Mouse (Mus musculus) T-helper 17 cell (primary cell): ENCODE measurements around the gene Dis3l2.

Experiments used
- in situ Hi-C, 2 experiments: fragments of 300-600 bp; cut with MboI, MseI; formaldehyde crosslinking; loops; 1 replicate in 1 of 2; 2 replicates in 1 of 2; pipeline ENCODE4 v1.15.1; 2025; ENCODE audit warnings: high pct_unique_total_duplicates in 2 of 2

The Dis3l2 gene

DNA sequence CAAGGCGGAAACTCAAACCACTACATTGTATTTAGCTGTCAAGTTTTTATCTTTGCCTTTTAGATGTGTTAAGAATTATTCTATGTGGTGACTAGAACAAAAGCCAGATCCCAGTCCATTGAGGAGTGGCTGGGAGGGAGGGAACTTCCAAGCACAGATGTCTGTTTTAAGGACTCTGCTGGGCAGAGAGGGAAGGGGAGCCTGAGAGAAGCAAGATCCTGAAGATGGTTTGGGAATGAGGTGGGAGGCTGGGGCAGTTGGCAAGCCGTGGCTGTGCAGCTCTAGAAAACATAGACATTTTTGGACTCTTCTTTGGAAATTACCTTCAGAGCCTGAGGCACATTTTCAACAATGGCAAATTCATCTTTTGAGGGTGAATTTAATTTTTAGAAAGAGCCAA, 208.9 kb downstream of the Dis3l2 start:
- in situ Hi-C loops, result loop anchor here in 1 of 2 experiments (5.0 kb wide), 1 partner anchor 245 kb away; no protein-coding TSS in a partner anchor

DNA sequence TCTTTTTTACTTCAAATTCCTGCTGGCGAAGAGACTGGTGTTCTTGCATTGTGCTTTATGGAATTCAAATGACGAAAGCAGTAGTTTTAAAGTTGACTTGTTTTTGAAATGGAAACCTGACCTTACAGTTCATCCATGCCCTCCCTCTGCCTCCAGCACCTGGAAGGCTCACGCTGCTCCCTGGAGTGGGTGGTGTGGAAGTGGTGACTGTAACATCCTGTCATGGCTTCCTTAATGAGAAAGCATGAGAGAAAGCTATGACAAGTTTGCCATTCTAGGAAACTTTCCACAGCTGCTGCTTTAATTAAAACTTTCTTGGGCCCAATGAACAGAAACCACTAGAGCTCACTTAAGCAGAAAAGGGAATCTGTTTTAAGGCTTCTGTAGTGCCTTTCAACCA, 210.3 kb downstream of the Dis3l2 start:
- in situ Hi-C loops, result loop anchor here in 1 of 2 experiments (5.0 kb wide), 1 partner anchor 247 kb away; no protein-coding TSS in a partner anchor

DNA sequence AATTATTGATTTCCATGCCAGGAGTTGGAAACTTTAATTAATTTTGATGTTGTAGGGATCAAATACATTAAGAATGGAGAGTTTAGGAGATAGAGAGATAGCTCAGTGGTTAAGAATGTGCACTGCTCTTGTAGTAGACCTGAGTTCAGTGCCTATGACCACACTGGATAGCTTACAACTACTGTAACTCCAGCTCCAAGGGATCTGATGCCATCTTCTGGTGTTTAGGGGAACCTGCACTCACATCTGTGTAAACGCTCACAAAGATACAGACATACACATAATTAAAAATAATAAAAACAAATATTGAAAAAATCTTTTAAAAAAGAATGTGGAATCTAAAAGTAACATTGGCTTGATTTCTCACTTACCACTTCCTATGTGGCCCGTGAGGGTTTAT, 211.1 kb downstream of the Dis3l2 start:
- in situ Hi-C loops, result loop anchor here in 1 of 2 experiments (5.0 kb wide), 1 partner anchor 247 kb away; no protein-coding TSS in a partner anchor

DNA sequence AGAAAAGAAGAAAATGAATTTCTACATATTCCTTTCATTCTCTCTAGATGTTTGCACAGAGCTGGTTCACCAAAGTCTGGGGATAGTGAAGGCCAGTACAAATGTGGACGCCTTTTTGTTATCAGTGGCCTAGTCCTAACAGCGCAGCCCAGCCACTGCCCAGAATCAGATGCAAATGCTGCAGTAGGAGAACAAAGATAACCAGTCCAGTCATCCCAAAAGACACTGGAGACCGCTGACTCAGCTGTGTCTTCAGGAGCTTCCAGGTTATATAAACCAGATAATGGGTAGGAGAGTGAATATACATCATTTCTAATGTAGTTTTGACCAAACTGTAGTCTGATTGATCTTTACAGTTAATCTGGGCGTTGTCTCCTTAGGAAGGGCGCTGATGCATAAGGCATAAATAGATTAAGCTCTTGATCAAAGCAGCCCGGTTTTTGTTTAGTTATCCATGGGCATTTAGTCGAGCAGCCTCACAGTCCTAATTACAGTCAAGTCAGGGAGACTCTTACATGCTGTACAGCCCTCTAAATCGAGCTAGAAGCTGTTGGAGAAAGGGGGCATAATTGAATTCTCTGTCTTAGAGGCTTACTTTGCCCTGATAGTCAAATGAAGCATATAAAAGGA, 212.9 kb downstream of the Dis3l2 start:
- in situ Hi-C loops, result no loop called here

DNA sequence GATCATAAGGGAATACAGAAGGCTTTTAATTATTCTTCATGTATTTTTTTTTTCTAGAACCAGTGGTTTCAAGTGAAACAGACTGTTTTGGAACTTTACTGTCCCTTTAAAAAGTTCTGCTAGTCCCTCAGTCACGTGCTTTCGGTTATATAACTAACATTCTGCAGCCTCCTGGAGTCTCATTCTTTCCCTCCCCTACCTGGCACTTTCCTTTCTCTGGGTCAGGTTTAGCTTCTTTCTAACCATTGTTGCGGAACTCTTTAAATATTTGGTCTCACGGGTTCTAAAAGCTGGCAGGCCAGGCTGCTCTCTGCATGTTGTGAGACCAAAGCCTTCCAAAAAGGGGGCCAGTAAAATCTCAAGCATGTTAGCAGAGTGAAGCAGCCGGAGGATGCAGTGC, 222.2 kb downstream of the Dis3l2 start:
- in situ Hi-C loops, result no loop called here

DNA sequence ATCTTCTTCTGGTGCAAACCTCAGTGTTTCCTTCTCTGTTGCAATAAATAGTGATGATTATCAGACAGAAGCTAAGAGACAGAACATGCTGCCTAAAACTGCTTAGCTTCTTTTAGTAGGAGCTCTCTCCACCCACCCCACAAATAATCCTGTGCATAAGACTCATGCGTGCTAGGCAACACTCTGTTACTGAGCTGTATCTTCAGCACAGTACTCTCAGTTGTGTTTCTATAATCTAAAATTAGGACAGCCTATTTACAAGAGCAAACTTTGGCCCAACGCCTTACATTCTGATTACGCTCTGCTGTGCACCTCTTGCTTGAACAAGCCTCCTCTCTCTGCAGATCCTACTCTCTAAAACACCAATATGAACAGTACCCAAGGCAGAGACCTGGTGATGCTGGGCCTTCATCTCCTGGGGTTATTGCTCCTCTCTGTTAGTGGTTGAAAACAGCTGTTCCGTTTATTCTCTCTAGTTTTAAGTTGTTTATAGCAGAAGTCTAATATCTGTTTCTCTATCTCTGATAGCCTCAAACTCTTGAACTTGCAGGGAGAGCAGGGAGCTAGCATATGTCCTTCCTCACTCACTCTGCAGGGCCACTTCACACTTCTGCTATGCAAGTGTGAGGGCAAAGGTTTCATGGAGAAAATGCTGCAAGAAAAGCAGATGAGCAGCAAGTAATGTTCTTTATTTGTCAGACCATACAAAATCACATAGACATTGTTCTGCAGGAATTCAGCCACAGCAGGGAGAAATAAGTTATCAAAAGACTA, 228.2 kb downstream of the Dis3l2 start:
- in situ Hi-C loops, result loop anchor here in 1 of 2 experiments (10.0 kb wide), 1 partner anchor 667 kb away; no protein-coding TSS in a partner anchor

DNA sequence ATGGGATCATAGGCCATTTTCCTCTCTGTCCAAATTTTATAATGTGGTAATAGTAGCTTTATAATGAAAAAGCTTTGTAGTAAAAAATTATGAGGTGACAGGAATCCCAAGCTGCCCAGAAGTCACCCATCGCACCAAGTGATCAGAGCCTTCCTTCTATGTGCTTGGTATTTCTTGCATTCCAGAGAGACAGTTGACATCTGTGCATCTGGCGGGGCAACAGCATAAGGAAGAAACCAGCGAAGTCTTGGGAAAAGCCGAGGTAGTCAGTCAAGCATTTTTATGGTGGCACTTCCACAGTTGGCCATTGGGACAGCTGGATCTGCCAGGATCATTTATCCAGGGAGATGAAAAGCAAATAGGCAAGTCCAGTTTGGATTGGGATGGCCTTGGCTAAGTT, 229.2 kb downstream of the Dis3l2 start:
- in situ Hi-C loops, result loop anchor here in 1 of 2 experiments (10.0 kb wide), 1 partner anchor 668 kb away; no protein-coding TSS in a partner anchor

DNA sequence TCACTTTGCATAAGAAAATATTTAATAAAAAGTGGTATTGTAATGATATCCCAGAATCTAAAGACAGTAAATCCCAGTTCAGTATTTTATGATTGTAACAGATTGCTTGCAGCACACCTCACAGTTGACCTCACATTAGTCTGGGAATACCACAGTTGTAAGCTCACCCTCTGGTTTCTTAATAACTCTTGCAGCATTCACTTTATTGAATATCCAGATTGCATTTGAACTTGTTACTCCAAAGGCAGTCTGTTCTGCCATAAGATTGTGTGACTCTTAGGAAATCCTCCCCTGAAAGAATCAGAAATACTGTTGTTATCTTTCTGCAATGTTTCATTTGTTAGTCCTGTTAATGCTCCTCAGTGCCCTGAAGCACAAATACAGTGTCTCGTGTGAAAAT, 230.0 kb downstream of the Dis3l2 start:
- in situ Hi-C loops, result loop anchor here in 1 of 2 experiments (10.0 kb wide), 1 partner anchor 669 kb away; no protein-coding TSS in a partner anchor

DNA sequence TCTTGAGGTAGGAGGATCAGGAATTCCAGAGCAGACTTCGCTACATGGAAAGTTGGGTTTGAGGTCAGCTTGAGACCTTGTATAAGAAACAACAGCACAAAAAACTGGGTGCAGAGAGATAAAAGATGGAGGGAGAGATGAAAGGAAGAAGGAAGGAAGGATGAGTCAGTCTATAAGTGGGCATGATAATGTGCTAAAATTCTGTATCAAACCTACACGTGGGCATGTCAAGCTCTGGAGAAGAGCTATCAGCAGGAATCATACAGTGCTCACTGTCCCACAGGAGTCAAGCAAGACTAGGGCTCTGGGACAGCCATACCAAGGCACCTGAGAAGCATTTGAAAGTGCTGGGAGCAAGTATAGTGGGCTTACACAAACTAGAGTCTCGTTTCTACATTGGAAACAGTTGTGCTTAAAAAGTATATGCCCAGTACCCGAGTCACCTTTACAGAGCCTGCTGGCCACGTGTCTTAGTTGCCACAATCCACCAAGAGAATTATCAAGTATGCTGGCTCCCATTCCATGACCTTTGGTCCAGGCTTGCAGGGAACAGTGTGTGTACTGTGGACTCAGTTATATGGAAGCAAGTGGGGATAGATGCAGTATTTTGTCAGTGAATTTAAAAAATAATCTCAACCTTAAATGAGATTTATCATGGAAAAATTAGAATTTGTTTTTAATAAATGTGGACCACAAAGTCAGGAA, 248.0 kb downstream of the Dis3l2 start:
- in situ Hi-C loops, result no loop called here

DNA sequence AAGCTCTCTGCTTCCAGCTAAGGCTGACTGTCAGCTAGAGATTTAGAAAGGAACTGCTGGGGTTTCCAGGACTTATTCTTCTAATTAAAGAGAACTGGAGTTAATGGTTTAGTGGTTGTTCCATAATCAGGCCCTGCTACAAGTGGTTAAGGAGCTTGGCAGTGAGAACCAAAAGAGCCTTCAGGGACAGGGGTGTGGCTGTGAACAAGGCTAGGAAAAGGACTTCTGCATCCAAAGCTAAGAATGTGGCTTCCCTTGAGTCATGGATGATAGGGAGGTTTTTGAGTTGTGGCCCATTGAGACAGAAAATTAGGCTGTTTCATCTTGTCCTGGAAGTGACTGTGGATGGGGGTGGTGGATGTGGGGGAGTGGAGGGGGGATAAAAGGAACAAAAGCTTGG, 252.2 kb downstream of the Dis3l2 start:
- in situ Hi-C loops, result no loop called here

DNA sequence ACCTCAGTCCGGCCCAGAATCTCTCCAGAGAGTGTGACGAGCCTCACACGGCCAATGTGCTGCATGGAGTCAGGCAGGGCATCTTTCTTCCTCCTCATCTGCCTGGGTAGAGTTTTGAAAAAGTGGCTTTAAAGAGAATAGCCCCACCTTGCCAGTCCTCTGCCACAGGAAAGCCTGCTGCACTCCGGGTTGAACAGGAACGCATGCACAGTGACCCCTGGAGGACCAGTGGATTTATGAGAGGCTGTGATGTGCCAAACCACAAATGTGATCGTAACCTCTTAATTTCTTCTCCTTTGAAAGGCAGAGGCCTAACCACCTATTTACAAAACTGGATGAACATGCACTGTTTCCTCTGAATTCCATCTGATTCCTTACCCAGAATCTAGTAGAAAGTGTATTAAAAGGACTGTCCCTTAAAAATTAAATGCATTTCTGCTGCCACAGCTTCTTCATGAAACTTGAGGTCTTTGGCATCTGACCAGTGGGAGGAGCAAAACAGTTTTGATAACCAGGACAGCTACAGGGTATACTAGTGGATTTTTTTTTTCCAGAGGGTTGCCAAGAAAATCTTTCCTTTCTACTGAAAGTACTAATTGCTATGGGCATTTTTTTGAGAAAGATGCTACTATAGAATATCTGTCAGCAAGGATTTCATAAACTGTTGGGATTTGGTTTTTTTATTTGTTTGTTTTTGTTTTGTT, 264.8 kb downstream of the Dis3l2 start:
- in situ Hi-C loops, result loop anchor here in 1 of 2 experiments (10.0 kb wide), 1 partner anchor 1566 kb away; no protein-coding TSS in a partner anchor

DNA sequence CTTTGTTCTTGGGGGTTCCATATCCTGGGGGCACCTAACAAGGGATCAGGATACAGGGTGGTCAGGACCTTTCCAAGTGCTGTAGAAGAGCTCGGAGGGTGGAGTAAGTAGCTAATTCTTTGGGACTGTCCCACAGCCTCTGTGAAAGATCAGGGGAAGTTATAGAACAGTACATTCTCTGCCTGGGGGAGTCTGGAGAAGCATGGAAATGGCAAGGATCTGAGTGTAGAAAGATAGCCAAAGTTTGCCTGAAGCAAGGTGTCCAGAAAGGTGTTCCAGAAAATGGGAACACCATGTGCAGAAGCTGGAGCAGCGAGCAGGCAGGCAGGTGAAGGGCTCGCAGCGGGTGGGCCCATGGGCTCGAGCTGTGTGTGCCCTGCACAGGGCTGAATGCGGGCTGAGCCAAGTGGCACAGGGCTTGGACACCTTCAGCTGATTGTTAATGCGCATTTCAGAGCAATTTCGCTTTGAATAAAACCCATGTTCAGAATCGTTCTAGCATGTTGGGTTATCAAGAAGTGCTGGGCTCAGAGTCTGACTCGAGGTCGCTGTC, 265.6 kb downstream of the Dis3l2 start:
- in situ Hi-C loops, result loop anchor here in 1 of 2 experiments (10.0 kb wide), 1 partner anchor 1566 kb away; no protein-coding TSS in a partner anchor

DNA sequence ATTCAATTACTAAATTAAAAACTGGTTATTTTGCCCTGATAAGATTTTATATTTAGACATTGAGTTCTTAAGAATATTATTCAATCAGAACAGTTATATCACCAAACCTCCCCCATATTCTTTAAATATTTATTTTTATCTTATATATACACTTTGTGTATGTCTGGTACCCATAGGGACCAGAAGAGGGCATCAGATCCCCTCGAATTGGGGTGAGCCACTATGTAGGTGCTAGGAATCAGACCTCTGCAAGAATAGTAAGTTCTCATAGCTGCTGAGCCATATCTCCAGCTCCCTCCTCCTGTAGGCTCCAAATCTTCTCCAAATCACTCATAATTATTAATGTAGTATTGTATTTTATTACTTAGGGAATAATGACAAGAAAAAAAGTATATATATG, 269.1 kb downstream of the Dis3l2 start:
- in situ Hi-C loops, result no loop called here

DNA sequence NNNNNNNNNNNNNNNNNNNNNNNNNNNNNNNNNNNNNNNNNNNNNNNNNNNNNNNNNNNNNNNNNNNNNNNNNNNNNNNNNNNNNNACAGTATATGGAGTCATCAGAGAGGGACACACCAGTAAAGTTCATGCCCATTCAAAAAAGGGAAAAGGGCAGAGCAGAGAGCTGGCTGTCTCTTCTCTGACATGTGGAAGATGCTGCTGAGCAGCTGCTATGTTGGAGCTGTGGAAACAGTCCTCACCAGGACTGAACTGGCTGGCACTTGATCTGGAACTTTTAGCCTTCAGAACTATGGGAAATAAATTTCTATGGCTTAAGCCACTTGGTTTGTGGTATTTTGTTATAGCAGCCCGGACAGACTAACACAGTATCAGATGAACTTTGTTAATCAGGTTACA, 273.4 kb downstream of the Dis3l2 start:
- in situ Hi-C loops, result no loop called here

DNA sequence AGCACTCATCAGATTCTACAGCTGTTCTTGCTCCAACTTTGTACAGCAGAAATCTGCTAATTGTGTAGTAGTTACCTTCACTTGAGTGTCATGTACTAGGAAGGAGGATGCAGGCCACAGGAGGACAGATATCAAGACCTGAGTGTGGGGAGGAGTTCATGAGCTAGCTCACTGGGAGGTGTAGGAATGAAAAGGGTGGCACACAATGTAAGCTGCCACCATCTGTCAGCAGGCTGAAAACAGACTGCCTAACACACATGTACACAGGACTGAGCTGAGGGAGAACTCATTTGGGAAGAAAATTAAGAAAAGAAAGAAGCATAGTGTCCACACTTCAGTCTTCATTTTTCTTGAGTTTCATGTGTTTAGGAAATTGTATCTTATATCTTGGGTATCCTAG, 282.8 kb downstream of the Dis3l2 start:
- in situ Hi-C loops, result no loop called here

DNA sequence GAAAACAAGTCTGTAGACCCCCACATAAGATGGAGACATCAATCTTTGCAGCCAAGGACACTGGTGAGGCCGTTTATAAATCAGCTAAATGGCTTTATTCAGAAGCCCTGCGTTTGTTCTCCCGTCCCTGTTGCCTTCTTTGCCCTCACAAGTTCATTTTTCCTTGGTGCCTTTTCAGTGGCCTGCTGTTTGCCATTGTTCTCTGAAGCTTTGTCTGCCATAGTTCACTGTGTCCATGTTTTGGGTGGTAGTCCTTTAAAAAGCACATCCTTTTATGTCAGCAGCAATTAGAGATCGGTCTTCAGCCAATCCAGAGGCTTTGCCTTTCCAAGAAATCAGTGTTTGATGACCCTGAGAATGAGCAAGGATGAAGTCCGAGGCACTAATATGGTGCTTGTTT, 289.2 kb downstream of the Dis3l2 start:
- in situ Hi-C loops, result no loop called here

DNA sequence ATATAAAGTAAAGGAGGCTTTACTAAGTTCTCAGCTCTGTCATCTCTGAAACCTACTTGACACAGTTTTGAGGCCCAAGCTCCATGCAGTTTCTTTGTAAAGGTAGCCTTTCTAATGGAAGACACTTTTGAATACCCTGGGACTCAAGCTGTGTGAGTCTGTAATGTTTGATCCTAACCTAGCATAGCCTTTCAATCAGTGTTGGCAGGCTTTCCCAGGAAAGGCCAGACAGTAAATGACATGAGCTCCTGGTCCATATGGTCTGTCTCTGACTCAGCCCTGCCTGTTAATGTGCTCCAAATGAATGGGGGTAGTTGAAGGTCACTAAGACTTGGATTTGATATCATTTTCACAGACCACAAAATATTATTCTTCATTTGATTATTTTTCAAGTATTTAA, 290.4 kb downstream of the Dis3l2 start:
- in situ Hi-C loops, result no loop called here

DNA sequence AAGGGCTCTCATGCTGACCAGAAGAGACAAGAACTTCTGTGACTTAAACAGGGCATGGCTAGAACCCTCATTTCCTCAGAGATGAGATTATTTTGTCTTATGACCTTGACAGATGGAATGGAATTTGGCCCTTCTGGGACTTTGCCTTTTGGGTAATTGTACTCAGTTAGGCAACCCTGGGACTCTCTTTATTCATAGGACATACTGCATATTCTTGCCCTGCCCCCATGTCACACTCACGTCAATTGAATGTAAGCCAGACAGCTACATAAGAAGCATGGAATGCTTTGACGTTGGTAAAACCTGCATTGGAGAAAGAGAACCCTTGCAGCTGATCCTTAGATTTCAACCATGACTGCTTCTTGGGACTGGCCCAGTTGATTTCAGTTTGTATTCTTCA, 294.4 kb downstream of the Dis3l2 start:
- in situ Hi-C loops, result no loop called here

DNA sequence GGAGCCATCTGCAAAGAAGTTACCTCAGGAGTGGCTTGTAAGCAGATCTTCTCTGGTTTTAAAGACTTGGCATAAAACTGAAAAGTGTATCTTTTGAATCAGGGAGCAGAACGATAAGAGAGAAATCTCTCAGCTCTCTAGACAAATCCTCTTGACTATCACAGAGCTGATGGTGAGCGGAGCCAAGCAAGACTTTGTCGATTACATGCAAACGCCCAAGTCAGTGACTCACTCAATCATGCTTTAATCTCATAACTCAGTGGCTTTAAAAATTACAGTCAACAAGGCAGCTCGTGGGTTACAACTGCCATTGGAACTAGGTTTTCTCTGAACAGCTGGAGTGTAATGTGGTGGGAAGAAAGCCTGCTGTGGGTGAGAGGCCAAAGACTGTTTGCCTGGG, 297.8 kb downstream of the Dis3l2 start:
- in situ Hi-C loops, result no loop called here

DNA sequence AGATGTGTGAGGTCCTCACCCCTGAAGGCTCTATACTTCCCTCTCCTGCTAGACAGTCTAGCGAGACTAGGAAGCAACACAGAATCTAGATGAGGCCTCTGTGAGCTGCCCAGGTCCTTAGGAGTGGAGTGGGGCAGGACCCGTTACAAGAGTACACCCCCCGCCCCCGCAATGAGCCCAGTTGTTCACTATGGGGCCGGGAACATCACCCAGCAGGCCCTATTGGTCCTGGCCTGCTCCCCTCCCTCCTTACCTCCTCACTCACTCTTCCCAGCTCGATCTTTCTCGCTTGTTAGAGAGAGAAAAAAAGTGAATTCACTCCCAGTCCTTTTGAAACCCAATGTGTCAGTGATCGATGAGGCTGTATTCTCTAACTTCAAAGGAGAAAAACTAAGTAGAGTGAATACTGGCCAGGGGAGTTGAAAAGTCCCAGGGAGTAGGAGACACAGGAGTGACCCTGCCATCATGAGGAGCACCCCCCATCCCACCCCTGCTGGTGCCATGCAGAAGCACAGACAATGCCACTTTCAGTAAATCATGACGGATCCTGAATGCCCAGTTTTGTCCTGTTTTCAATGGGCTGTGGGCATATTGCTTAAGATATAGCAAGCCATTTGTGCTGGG, 299.0 kb downstream of the Dis3l2 start:
- in situ Hi-C loops, result no loop called here

DNA sequence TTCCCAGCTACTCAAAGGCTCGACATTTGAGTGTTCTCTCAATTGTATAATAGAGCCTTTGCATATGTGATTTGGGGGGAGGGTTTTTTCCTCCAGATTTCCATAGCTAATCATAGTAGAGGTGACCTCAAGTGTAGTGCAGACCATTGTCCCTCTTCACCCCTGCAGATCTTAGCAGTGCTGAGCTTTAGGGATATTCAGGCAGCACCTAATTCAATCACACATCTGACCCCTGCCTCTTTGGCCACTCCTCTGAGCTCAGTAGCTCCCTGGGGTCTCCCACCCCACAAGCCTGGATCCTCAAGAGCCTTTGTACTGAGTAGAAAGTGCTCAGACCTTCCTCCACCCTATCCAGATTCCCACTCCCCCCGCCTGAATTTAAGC, 299.6 kb downstream of the Dis3l2 start:
- in situ Hi-C loops, result no loop called here
